Mouse (Mus musculus) hindbrain, embryonic 12.5 days (tissue): ENCODE data around the gene Rsrc2. TPM values are rescaled to one million over a fixed set of nuclear protein-coding genes. Genes with fewer than 3 reads are reported as not detected.

ENCODE experiments used
- ATAC-seq: fragments of 200-750 bp; cut with Nextera tagmentation; 2 replicates; pipeline ENCODE4 v1.8.0; 2017; ENCODE audit warnings: moderate TSS enrichment; ENCODE audit not compliant: low FRiP score
- H3K27ac ChIP-seq: fragments of 300-500 bp; sonication (generic); 2 replicates; pipeline ENCODE4 v1.5.1; 2016; ENCODE audit warnings: mild to moderate bottlenecking
- H3K27me3 ChIP-seq: fragments of 300-500 bp; sonication (generic); 2 replicates; pipeline ENCODE4 v1.6.1; 2016; ENCODE audit warnings: mild to moderate bottlenecking
- H3K36me3 ChIP-seq: fragments of 300-500 bp; sonication (generic); 2 replicates; pipeline ENCODE4 v1.6.1; 2016; ENCODE audit warnings: mild to moderate bottlenecking
- H3K4me1 ChIP-seq: fragments of 300-500 bp; sonication (generic); 2 replicates; pipeline ENCODE4 v1.6.1; 2016
- H3K4me2 ChIP-seq: fragments of 300-500 bp; sonication (generic); replicated peaks from 2 replicates; pipeline ENCODE4 v1.6.1; 2016; ENCODE audit warnings: mild to moderate bottlenecking
- H3K4me3 ChIP-seq: fragments of 300-500 bp; sonication (generic); 2 replicates; pipeline ENCODE4 v1.5.1; 2016; ENCODE audit warnings: mild to moderate bottlenecking
- H3K9ac ChIP-seq: fragments of 300-500 bp; sonication (generic); 2 replicates; pipeline ENCODE4 v1.6.1; 2016; ENCODE audit warnings: mild to moderate bottlenecking, moderate library complexity
- H3K9me3 ChIP-seq: fragments of 300-500 bp; sonication (generic); replicated peaks from 2 replicates; pipeline ENCODE4 v1.6.1; 2016; ENCODE audit warnings: mild to moderate bottlenecking
- WGBS: fragments of 180-500 bp; shearing (Covaris S2); methylation state at CpG from one replicate; pipeline ENCODE4 v1.1.7; 2016; 5-methylcytosine and 5-hydroxymethylcytosine counted together
- polyA plus RNA-seq: library from polyadenylated mRNA; unstranded; fragments of >200 nt; fragmentation: Nextera tagmentation; extraction: Ambion mirVana; gene quantifications from 2 replicates; pipeline ENCODE4 v1.2.1, GENCODE M21; 2016

Gene Rsrc2
- polyA plus RNA-seq, 1 experiment from 2014 or later: 166 TPM

- under 1% methylated on average over 42 of the region's 64 CpGs for WGBS
- Histone ChIP-seq H3K27ac (peak within 1 kb of the TSS; percentile 99), H3K36me3 (no peaks in the 10 kb centered on the region), H3K4me1 (peaks cover 17% of the 10 kb centered on the region), H3K27me3 (no peaks in the 10 kb centered on the region), H3K9me3 (no peaks in the 10 kb centered on the region), H3K9ac (peak within 1 kb of the TSS; percentile 99), H3K4me2 (peak within 1 kb of the TSS; percentile 70), H3K4me3 (peak within 1 kb of the TSS; percentile 96)
- ATAC-seq: peak; percentile 81
Observed at GRCm38 (mm10) chr5:123684221-123685144, 64.7 kb downstream of the Rsrc2 start, which contains the start of gene Clip1. Gene Clip1 (minus strand): TSS chr5:123684618.

DNA sequence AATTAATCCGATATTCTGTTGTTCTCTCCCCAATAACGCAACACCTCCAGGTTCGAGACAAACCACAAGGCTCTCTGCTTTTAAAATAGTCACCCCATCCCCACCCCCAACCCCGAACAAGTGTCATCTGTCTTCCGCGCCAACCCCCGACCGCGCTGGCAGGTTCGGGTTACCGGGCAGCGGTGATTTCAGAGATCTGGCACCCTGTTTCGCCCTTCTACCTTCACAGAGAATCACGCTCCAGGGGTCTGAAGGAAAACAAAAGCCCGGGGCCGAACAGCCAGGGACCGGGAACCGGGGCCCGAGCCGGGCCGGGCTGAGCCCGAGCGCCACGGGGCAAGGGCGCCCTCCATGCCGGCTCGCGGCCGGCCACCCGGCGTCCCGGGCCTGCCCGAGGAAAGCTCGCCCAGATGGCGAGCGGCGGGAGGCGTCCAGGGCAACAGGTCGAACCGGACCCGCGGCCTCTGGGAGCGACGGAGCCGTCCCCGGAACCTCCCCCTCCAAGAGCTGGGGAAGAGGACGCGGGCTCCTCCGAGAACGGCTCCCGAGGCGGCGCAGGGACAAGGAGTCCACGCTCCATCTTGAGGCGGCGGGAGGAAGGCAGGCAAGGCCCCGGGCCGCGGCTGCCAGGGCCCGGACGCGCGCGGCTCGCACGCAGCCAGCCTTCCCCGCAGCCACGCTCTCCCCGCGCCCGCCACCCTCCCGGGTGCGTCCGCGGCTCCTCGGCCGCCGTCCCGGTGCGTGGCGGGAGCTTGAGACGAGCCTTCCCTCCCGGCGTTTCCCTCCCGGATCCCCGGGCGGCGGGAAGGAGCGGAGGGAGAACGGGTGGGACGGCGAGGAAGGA is 65.6 kb downstream of the Rsrc2 start:
- peaks cover 19% of the 10 kb centered on the region for H3K4me1 ChIP-seq
- no peaks in the 10 kb centered on the region for H3K36me3 ChIP-seq
- H3K9ac ChIP-seq: peak overlapping the region; percentile 99
- peak; percentile 76 for ATAC-seq
- peak overlapping the region; percentile 99 for H3K27ac ChIP-seq
- under 1% methylated on average over 60 of the region's 92 CpGs for WGBS
- no peaks in the 10 kb centered on the region for H3K9me3 ChIP-seq
- peak overlapping the region; percentile 96 for H3K4me3 ChIP-seq
- H3K4me2 ChIP-seq: peak overlapping the region; percentile 70
- no peaks in the 10 kb centered on the region for H3K27me3 ChIP-seq

DNA sequence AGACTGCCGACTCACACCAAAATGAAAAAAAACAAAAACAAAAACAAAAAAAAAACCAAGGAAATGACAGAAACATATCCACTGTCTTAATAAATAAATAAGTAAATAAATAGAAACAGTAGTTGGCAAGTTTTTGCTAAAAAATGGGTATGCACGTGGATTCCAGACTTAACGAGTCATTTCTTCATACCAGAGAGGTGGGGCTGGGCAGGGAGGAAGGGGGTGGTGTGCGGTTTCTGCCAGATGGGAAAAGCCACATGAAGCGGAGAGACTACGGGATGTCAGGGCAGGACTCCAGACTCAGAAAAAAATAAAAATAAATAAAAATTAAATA is 66.2 kb downstream of the Rsrc2 start:
- Histone ChIP-seq H3K27me3 (no peaks in the 10 kb centered on the region), H3K4me3 (peak overlapping the region; percentile 96), H3K4me2 (peak overlapping the region; percentile 70), H3K27ac (0 out of 2 replicates have a peak overlapping the region, but pooled peaks have one; percentile 99), H3K36me3 (no peaks in the 10 kb centered on the region), H3K9ac (peak overlapping the region; percentile 99), H3K9me3 (no peaks in the 10 kb centered on the region), H3K4me1 (peaks cover 19% of the 10 kb centered on the region)
- WGBS: 2% methylated on average over 6 of the region's 6 CpGs
- ATAC-seq: peak; percentile 46; the same call in 1 of the 2 replicates

DNA sequence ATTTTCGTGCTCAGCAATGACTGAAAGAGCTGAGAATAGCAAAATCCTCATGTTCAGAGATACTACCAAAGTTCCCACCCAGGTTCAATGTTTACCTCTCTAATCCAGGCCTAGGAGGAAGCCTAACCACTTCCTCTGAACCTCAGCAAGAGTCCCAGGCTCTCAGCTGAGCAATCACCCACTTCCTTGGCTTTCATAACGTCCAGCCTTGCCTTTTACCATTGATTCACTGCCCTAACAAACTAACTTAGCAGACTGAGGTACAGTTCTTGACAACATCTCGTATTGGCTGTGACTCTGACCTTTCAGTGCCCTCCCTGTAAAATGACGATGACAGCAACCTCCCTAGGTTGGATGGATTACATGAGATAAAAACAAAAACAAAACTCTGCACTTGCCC is 66.8 kb downstream of the Rsrc2 start:
- H3K27me3 ChIP-seq: no peaks in the 10 kb centered on the region
- ATAC-seq: no peak
- no peak overlapping the region for H3K27ac ChIP-seq
- H3K4me1 ChIP-seq: peaks cover 19% of the 10 kb centered on the region
- H3K9ac ChIP-seq: peak overlapping the region; percentile 99; the same call in 1 of the 2 replicates
- 30% methylated on average over 4 of the region's 4 CpGs for WGBS
- H3K4me3 ChIP-seq: peak overlapping the region; percentile 96
- H3K4me2 ChIP-seq: peak overlapping the region; percentile 70
- H3K9me3 ChIP-seq: no peaks in the 10 kb centered on the region
- no peaks in the 10 kb centered on the region for H3K36me3 ChIP-seq

GRCm38 (mm10) chr5:123679546-123680263 is 69.5 kb downstream of the Rsrc2 start:
- peaks cover 21% of the 10 kb centered on the region for H3K4me1 ChIP-seq
- H3K9ac ChIP-seq: no peak overlapping the region
- no peak for ATAC-seq
- whole genome bisulfite sequencing: 52% methylated on average over 5 of the region's 5 CpGs
- no peak overlapping the region for H3K27ac ChIP-seq
- no peaks in the 10 kb centered on the region for H3K9me3 ChIP-seq
- no peak overlapping the region for H3K4me2 ChIP-seq
- H3K4me3 ChIP-seq: no peak overlapping the region
- H3K27me3 ChIP-seq: no peaks in the 10 kb centered on the region
- H3K36me3 ChIP-seq: no peaks in the 10 kb centered on the region

DNA sequence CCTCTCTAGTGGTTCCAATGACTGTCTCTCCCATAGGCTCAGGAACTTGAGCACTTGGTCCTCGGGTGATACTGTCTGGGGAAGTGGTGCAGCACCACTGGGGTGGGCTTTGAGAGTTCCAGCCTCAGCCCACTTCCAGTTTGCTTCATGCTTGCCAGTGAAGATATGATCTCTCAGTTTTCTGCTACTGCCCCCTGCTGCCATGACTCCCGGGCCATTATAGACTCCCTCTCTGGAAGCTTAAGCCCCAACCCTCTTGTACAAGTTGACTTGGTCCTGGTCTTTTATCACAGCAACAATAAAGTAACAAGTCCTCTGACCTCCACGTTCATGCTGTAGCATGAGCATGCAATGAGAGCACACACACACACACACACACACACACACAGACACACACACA is 70.1 kb downstream of the Rsrc2 start:
- Histone ChIP-seq H3K27me3 (no peaks in the 10 kb centered on the region), H3K9ac (no peak overlapping the region), H3K4me2 (no peak overlapping the region), H3K4me3 (no peak overlapping the region), H3K36me3 (no peaks in the 10 kb centered on the region), H3K27ac (no peak overlapping the region), H3K4me1 (peaks cover 22% of the 10 kb centered on the region), H3K9me3 (no peaks in the 10 kb centered on the region)
- ATAC-seq: no peak
- WGBS: 82% methylated on average over 3 of the region's 3 CpGs

Other genes with a start within 250 kb of the Rsrc2 start
- gene B3gnt4, start 239.0 kb downstream of the Rsrc2 start, polyA plus RNA-seq: 1.4 and 1.5 TPM in 2 replicates
- 112 and 124 TPM in 2 replicates for gene Diablo, start 225.2 kb downstream of the Rsrc2 start, polyA plus RNA-seq
- gene Gm49027, start 223.9 kb downstream of the Rsrc2 start, polyA plus RNA-seq: 1.6 and 2.4 TPM in 2 replicates
- gene Vps33a, start 176.4 kb downstream of the Rsrc2 start, polyA plus RNA-seq: 41.4 and 43.7 TPM in 2 replicates
- 71.4 and 74.6 TPM in 2 replicates for gene Clip1, start 64.8 kb downstream of the Rsrc2 start, polyA plus RNA-seq
- gene Zcchc8, start 28.3 kb downstream of the Rsrc2 start, polyA plus RNA-seq: 80.2 and 90.5 TPM in 2 replicates
- gene Kntc1, start 302 bp upstream of the Rsrc2 start, polyA plus RNA-seq: 26.6 and 30.4 TPM in 2 replicates
- gene Hcar2, start 116.1 kb upstream of the Rsrc2 start, polyA plus RNA-seq: not detected in 2 replicates
- 0.18 and 0.50 TPM in 2 replicates for gene Hcar1, start 130.6 kb upstream of the Rsrc2 start, polyA plus RNA-seq
- 153 and 180 TPM in 2 replicates for gene Denr, start 157.8 kb upstream of the Rsrc2 start, polyA plus RNA-seq
- gene Gm43518, start 178.0 kb upstream of the Rsrc2 start, polyA plus RNA-seq: 3.4 and 4.0 TPM in 2 replicates
- gene Ccdc62, start 181.3 kb upstream of the Rsrc2 start, polyA plus RNA-seq: 5.3 and 7.4 TPM in 2 replicates
- gene Hip1r, start 224.2 kb upstream of the Rsrc2 start, polyA plus RNA-seq: 14.4 and 20.4 TPM in 2 replicates